Mouse (Mus musculus) liver, embryonic 12.5 days (tissue): ENCODE measurements at regions not wholly inside any gene's neighbourhood (a gene's known extent, or its start where the extent isn't known, plus 50 kb on each side); places are given as distances from the start of the nearest gene placed in this dataset.

Experiments used
- ATAC-seq: fragments of 200-750 bp; cut with Nextera tagmentation; 2 replicates; pipeline ENCODE4 v1.8.0; 2017; ENCODE audit warnings: moderate number of reproducible peaks, mild to moderate bottlenecking, moderate library complexity
- H3K27ac ChIP-seq: fragments of 300-500 bp; sonication (generic); 2 replicates; pipeline ENCODE4 v1.5.1; 2016; ENCODE audit warnings: mild to moderate bottlenecking
- H3K27me3 ChIP-seq: fragments of 300-500 bp; sonication (generic); replicated peaks from 2 replicates; pipeline ENCODE4 v1.6.1; 2016; ENCODE audit warnings: mild to moderate bottlenecking, moderate library complexity
- H3K36me3 ChIP-seq: fragments of 300-500 bp; sonication (generic); 2 replicates; pipeline ENCODE4 v1.6.1; 2016; ENCODE audit warnings: mild to moderate bottlenecking, moderate library complexity
- H3K4me1 ChIP-seq: fragments of 300-500 bp; sonication (generic); 2 replicates; pipeline ENCODE4 v1.6.1; 2016
- H3K4me2 ChIP-seq: fragments of 300-500 bp; sonication (generic); 2 replicates; pipeline ENCODE4 v1.6.1; 2016; ENCODE audit warnings: mild to moderate bottlenecking, moderate library complexity
- H3K4me3 ChIP-seq: fragments of 300-500 bp; sonication (generic); 2 replicates; pipeline ENCODE4 v1.5.1; 2016; ENCODE audit warnings: mild to moderate bottlenecking, moderate library complexity
- H3K9ac ChIP-seq: fragments of 300-500 bp; sonication (generic); 2 replicates; pipeline ENCODE4 v1.6.1; 2016; ENCODE audit warnings: mild to moderate bottlenecking, moderate library complexity
- H3K9me3 ChIP-seq: fragments of 300-500 bp; sonication (generic); replicated peaks from 2 replicates; pipeline ENCODE4 v1.6.1; 2016; ENCODE audit warnings: mild to moderate bottlenecking, moderate library complexity
- WGBS: fragments of 180-500 bp; shearing (Covaris S2); methylation state at CpG from one replicate; pipeline ENCODE4 v1.1.7; 2016; ENCODE audit not compliant: insufficient replicate concordance; 5-methylcytosine and 5-hydroxymethylcytosine counted together

GRCm38 (mm10) chr13:44622661-44623355, 106.5 kb upstream of the Jarid2 start:
- Histone ChIP-seq H3K27me3 (no peaks in the 10 kb centered on the region), H3K9me3 (no peaks in the 10 kb centered on the region), H3K4me2 (no peak overlapping the region), H3K27ac (no peak overlapping the region), H3K9ac (no peak overlapping the region), H3K36me3 (no peaks in the 10 kb centered on the region), H3K4me1 (peaks cover 13% of the 10 kb centered on the region), H3K4me3 (no peak overlapping the region)
- 68% methylated on average over 12 of the region's 12 CpGs for WGBS
- ATAC-seq: no peak

GRCm38 (mm10) chr13:44624716-44625115, 104.6 kb upstream of the Jarid2 start:
- H3K9ac ChIP-seq: no peak overlapping the region
- no peaks in the 10 kb centered on the region for H3K36me3 ChIP-seq
- no peak for ATAC-seq
- no peaks in the 10 kb centered on the region for H3K27me3 ChIP-seq
- no peak overlapping the region for H3K4me2 ChIP-seq
- no peak overlapping the region for H3K4me3 ChIP-seq
- no peak overlapping the region for H3K27ac ChIP-seq
- H3K9me3 ChIP-seq: no peaks in the 10 kb centered on the region
- 59% methylated on average over 13 of the region's 13 CpGs for WGBS
- peaks cover 13% of the 10 kb centered on the region for H3K4me1 ChIP-seq

GRCm38 (mm10) chr13:44625792-44626191, 103.5 kb upstream of the Jarid2 start:
- WGBS: 62% methylated on average over 7 of the region's 7 CpGs
- Histone ChIP-seq H3K4me1 (peaks cover 13% of the 10 kb centered on the region), H3K9ac (no peak overlapping the region)

GRCm38 (mm10) chr13:44626806-44627205, 102.5 kb upstream of the Jarid2 start:
- Histone ChIP-seq H3K4me2 (no peak overlapping the region), H3K27me3 (no peaks in the 10 kb centered on the region), H3K36me3 (no peaks in the 10 kb centered on the region), H3K4me1 (peaks cover 13% of the 10 kb centered on the region), H3K27ac (no peak overlapping the region), H3K9me3 (no peaks in the 10 kb centered on the region), H3K9ac (no peak overlapping the region), H3K4me3 (no peak overlapping the region)
- ATAC-seq: no peak
- WGBS: 37% methylated on average over 11 of the region's 11 CpGs

More at GRCm38 (mm10) chr13:44625792-44626191, 103.5 kb upstream of the Jarid2 start:
- Histone ChIP-seq H3K27ac (no peak overlapping the region), H3K4me3 (no peak overlapping the region), H3K4me2 (no peak overlapping the region), H3K27me3 (no peaks in the 10 kb centered on the region), H3K9me3 (no peaks in the 10 kb centered on the region), H3K36me3 (no peaks in the 10 kb centered on the region)
- no peak for ATAC-seq

GRCm38 (mm10) chr13:44630061-44630460, 99.2 kb upstream of the Jarid2 start:
- H3K36me3 ChIP-seq: no peaks in the 10 kb centered on the region
- 51% methylated on average over 6 of the region's 6 CpGs for WGBS
- peaks cover 16% of the 10 kb centered on the region for H3K4me1 ChIP-seq
- no peaks in the 10 kb centered on the region for H3K9me3 ChIP-seq
- H3K9ac ChIP-seq: no peak overlapping the region
- peaks cover 3% of the 10 kb centered on the region; the same call in 1 of the 2 replicates for H3K27me3 ChIP-seq
- H3K4me3 ChIP-seq: no peak overlapping the region
- H3K27ac ChIP-seq: no peak overlapping the region
- ATAC-seq: no peak
- H3K4me2 ChIP-seq: no peak overlapping the region

- Histone ChIP-seq H3K27me3 (peaks cover 3% of the 10 kb centered on the region; the same call in 1 of the 2 replicates), H3K9ac (no peak overlapping the region), H3K4me1 (peaks cover 18% of the 10 kb centered on the region), H3K27ac (0 out of 2 replicates have a peak overlapping the region, but pooled peaks have one; percentile 22), H3K36me3 (no peaks in the 10 kb centered on the region), H3K9me3 (no peaks in the 10 kb centered on the region), H3K4me2 (peak overlapping the region; percentile 54), H3K4me3 (no peak overlapping the region)
- 29% methylated on average over 11 of the region's 11 CpGs for WGBS
- no peak for ATAC-seq
These were observed 94.7 kb upstream of the Jarid2 start for GRCm38 (mm10) chr13:44634616-44635015.

- WGBS: 16% methylated on average over 11 of the region's 12 CpGs
- Histone ChIP-seq H3K4me1 (peaks cover 24% of the 10 kb centered on the region), H3K9me3 (no peaks in the 10 kb centered on the region), H3K36me3 (no peaks in the 10 kb centered on the region), H3K4me2 (peak overlapping the region; percentile 54), H3K27ac (no peak overlapping the region), H3K9ac (no peak overlapping the region), H3K27me3 (peaks cover 3% of the 10 kb centered on the region; the same call in 1 of the 2 replicates), H3K4me3 (peak overlapping the region; percentile 11; the same call in 1 of the 2 replicates)
- no peak for ATAC-seq
These were observed 93.9 kb upstream of the Jarid2 start for GRCm38 (mm10) chr13:44635221-44636007.

- ATAC-seq: no peak
- H3K4me2 ChIP-seq: 0 out of 2 replicates have a peak overlapping the region, but pooled peaks have one; percentile 54
- peaks cover 26% of the 10 kb centered on the region for H3K4me1 ChIP-seq
- H3K9me3 ChIP-seq: no peaks in the 10 kb centered on the region
- H3K9ac ChIP-seq: no peak overlapping the region
- no peaks in the 10 kb centered on the region for H3K36me3 ChIP-seq
- peaks cover 3% of the 10 kb centered on the region; the same call in 1 of the 2 replicates for H3K27me3 ChIP-seq
- H3K27ac ChIP-seq: no peak overlapping the region
- 39% methylated on average over 2 of the region's 2 CpGs for WGBS
- no peak overlapping the region for H3K4me3 ChIP-seq
These were observed 93.3 kb upstream of the Jarid2 start for GRCm38 (mm10) chr13:44636008-44636335.

GRCm38 (mm10) chr13:44642361-44642760, 86.9 kb upstream of the Jarid2 start:
- Histone ChIP-seq H3K4me1 (peaks cover 21% of the 10 kb centered on the region; the same call in 1 of the 2 replicates), H3K27me3 (no peaks in the 10 kb centered on the region), H3K4me2 (no peak overlapping the region), H3K9me3 (no peaks in the 10 kb centered on the region), H3K27ac (no peak overlapping the region), H3K9ac (no peak overlapping the region), H3K4me3 (no peak overlapping the region), H3K36me3 (no peaks in the 10 kb centered on the region)
- no peak for ATAC-seq
- WGBS: 73% methylated on average over 7 of the region's 7 CpGs

GRCm38 (mm10) chr13:44650052-44650451, 79.2 kb upstream of the Jarid2 start:
- Histone ChIP-seq H3K4me2 (no peak overlapping the region), H3K27ac (no peak overlapping the region), H3K9me3 (no peaks in the 10 kb centered on the region), H3K9ac (no peak overlapping the region), H3K27me3 (peaks cover 8% of the 10 kb centered on the region), H3K4me1 (peaks cover 17% of the 10 kb centered on the region; the same call in 1 of the 2 replicates), H3K4me3 (no peak overlapping the region), H3K36me3 (no peaks in the 10 kb centered on the region)
- no peak for ATAC-seq
- 68% methylated on average over 13 of the region's 13 CpGs for WGBS

GRCm38 (mm10) chr13:44651259-44652238, 77.7 kb upstream of the Jarid2 start:
- Histone ChIP-seq H3K36me3 (no peaks in the 10 kb centered on the region), H3K9me3 (no peaks in the 10 kb centered on the region), H3K4me2 (no peak overlapping the region), H3K9ac (no peak overlapping the region), H3K27me3 (peaks cover 8% of the 10 kb centered on the region), H3K4me3 (no peak overlapping the region), H3K4me1 (0 out of 2 replicates have a peak, but pooled peaks cover 5% of the 10 kb centered on the region), H3K27ac (no peak overlapping the region)
- WGBS: 47% methylated on average over 22 of the region's 22 CpGs
- no peak for ATAC-seq
